Mouse (Mus musculus) ES-E14 (cell line): ENCODE results near the gene Nme1.

ENCODE experiments used
- HCFC1 ChIP-seq: IDR thresholded peaks from 2 replicates; pipeline ENCODE4 v1.6.1; 2012; ENCODE audit warnings: low read length, inconsistent platforms, borderline replicate concordance; ENCODE audit not compliant: insufficient read depth
- ZNF384 ChIP-seq: IDR thresholded peaks from 2 replicates; pipeline ENCODE4 v1.6.1; 2012; ENCODE audit warnings: low read depth, low read length, inconsistent platforms

- no peak for TF ChIP-seq ZNF384
- TF ChIP-seq HCFC1: no peak
These were observed 39.2 kb downstream of the Nme1 start for GRCm38 (mm10) chr11:93929106-93929505.
